In the genomic region with DNA sequence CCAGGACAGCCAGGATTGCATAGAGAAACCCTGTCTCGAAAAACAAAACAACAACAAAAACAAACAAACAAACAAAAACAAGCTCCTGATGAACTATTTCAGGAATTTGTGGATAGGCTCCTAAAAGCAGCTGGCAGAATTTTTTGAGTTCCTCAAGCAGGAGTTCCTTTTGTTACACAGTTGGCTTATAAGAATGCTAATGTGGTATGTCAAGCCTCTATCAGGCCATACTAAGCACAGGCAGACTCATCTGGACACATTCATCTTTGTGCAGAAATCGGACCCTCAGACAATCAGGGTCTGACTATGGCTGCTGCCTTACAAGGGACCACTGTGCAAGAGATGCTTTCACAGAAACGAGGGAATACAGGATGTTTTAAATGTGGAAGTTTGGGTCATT, we compare ENCODE assay signal across 18 mouse cellular contexts.
"Had no signal": no experiment of that assay in that cellular context is flagged by ENCODE, and none has a peak within 500 bp of the region (broad histone marks: within the 10 kb centered on the region; RNA-seq: fewer than 3 reads in every experiment).

No protein-coding gene starts in this region.

- H3K27ac ChIP-seq: liver, embryonic 12.5 days; liver, embryonic 14.5 days; lung, embryonic 15.5 days; macrophage; midbrain, embryonic 13.5 days; midbrain, embryonic 15.5 days; neural tube, embryonic 12.5 days; stomach, embryonic 15.5 days; stomach, postnatal 0 days had no signal

- H3K4me3 ChIP-seq: liver, embryonic 12.5 days; lung, embryonic 15.5 days; megakaryocyte, embryonic 14.5 days; midbrain, embryonic 13.5 days; midbrain, embryonic 15.5 days; neural tube, embryonic 12.5 days; stomach, embryonic 15.5 days had no signal

- H3K9ac ChIP-seq: liver, embryonic 12.5 days; liver, embryonic 14.5 days; lung, embryonic 15.5 days; midbrain, embryonic 13.5 days; midbrain, embryonic 15.5 days; neural tube, embryonic 12.5 days; stomach, embryonic 15.5 days had no signal

- H3K4me2 ChIP-seq: liver, embryonic 12.5 days; lung, embryonic 15.5 days; midbrain, embryonic 13.5 days; midbrain, embryonic 15.5 days; neural tube, embryonic 12.5 days; stomach, embryonic 15.5 days had no signal

- ATAC-seq: liver, embryonic 12.5 days; lung, postnatal 0 days; midbrain, embryonic 13.5 days; midbrain, embryonic 15.5 days had no signal

- H3K9me3 ChIP-seq: liver, embryonic 12.5 days; lung, embryonic 15.5 days; megakaryocyte, embryonic 14.5 days; midbrain, embryonic 13.5 days; midbrain, embryonic 15.5 days; neural tube, embryonic 12.5 days; stomach, embryonic 15.5 days had no signal

- H3K27me3 ChIP-seq: liver, embryonic 12.5 days; lung, embryonic 15.5 days; megakaryocyte, embryonic 14.5 days; midbrain, embryonic 13.5 days; midbrain, embryonic 15.5 days; neural tube, embryonic 12.5 days; stomach, embryonic 15.5 days had no signal

- H3K4me1 ChIP-seq: liver, embryonic 12.5 days; lung, embryonic 15.5 days; megakaryocyte, embryonic 14.5 days; midbrain, embryonic 13.5 days; midbrain, embryonic 15.5 days; neural tube, embryonic 12.5 days; stomach, embryonic 15.5 days had no signal

- DNase-seq: lung, adult 2 months; lung, postnatal 14 days; lung, postnatal 36 days; right cerebral cortex, postnatal 14 days; thymus, adult 2 months; thymus, postnatal 14 days; thymus, postnatal 36 days had no signal
